In the genomic region with DNA sequence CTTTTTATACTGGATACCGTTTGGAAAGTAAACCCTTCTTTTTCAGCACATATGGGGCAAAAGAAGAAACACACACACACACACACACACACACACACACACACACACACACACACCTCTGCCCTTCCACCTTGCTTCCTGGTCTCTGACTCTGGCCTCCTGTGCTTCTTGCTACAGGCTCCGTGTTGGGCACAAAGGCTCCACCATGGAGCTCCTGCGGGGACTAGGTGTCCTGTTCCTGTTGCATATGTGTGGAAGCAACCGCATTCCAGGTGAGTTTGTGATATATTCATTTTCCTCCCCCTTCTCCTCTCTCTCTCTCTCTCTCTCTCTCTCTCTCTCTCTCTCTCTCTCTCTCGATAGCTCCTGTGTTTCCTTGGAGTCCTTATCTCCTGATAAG, we compare ENCODE assay signal across 8 mouse cellular contexts. TPM values are rescaled to one million over a fixed set of nuclear protein-coding genes. Genes with fewer than 3 reads are reported as not detected.
DNase-seq lines count a peak whose midpoint lies in the region; ATAC-seq and TF ChIP-seq lines count a peak whose summit lies in the region.

No protein-coding gene starts in this region.

- H3K27ac ChIP-seq in kidney, embryonic 16.5 days (ENCODE audit: low read length) = no peak overlapping the region
- H3K27ac ChIP-seq in embryonic fibroblast, embryonic 13.5 days (ENCODE audit: insufficient read depth, low read length) = peak overlapping the region; percentile 75
- peak overlapping the region; percentile 76; the same call in 1 of the 2 replicates for H3K27ac ChIP-seq in limb, embryonic 10.5 days
- no peak overlapping the region for H3K27ac ChIP-seq in neural tube, embryonic 13.5 days (replicated peaks)

- H3K27me3 ChIP-seq in kidney, embryonic 16.5 days (ENCODE audit: insufficient read depth, low read length) = no peaks in the 10 kb centered on the region; the same call in 1 of the 2 replicates
- peaks cover 28% of the 10 kb centered on the region for H3K27me3 ChIP-seq in limb, embryonic 10.5 days (ENCODE audit: low read depth, poor library complexity, severe bottlenecking)
- H3K27me3 ChIP-seq in neural tube, embryonic 13.5 days = peaks cover 29% of the 10 kb centered on the region

- H3K4me1 ChIP-seq in kidney, embryonic 16.5 days (ENCODE audit: insufficient read depth, low read length) = peaks cover 45% of the 10 kb centered on the region
- H3K4me1 ChIP-seq in embryonic fibroblast, embryonic 13.5 days (ENCODE audit: control insufficient read depth, insufficient read depth, low read length) = peaks cover 8% of the 10 kb centered on the region; the same call in 1 of the 2 replicates
- H3K4me1 ChIP-seq in limb, embryonic 10.5 days = peaks cover 58% of the 10 kb centered on the region
- peaks cover 38% of the 10 kb centered on the region for H3K4me1 ChIP-seq in neural tube, embryonic 13.5 days (replicated peaks)

- peak; percentile 89 for TF ChIP-seq POLR2A in embryonic fibroblast, embryonic 13.5 days (IDR thresholded peaks at IDR 0.05; ENCODE audit: low read depth, low read length)

- peak overlapping the region; percentile 72 for H3K4me3 ChIP-seq in kidney, embryonic 16.5 days (ENCODE audit: low read length)
- H3K4me3 ChIP-seq in embryonic fibroblast, embryonic 13.5 days (ENCODE audit: insufficient read depth, low read length) = peak overlapping the region; percentile 56
- peak overlapping the region; percentile 64 for H3K4me3 ChIP-seq in limb, embryonic 10.5 days
- peak overlapping the region; percentile 47 for H3K4me3 ChIP-seq in neural tube, embryonic 13.5 days

- DNase-seq in kidney, adult 8-10 months = no peak
- DNase-seq in limb, embryonic 10.5 days (ENCODE audit: low spot score) = no peak
- no peak for DNase-seq in thymus, postnatal 10 days (ENCODE audit: low spot score in 2 of 2)
- DNase-seq in urinary bladder, postnatal 25 days (ENCODE audit: low spot score) = no peak
- DNase-seq in spleen, postnatal 4 days (ENCODE audit: low spot score in 2 of 2) = no peak

- 10% methylated on average over 5 of the region's 5 CpGs for WGBS in kidney, embryonic 16.5 days
- WGBS in limb, embryonic 10.5 days = 27% methylated on average over 5 of the region's 5 CpGs
- WGBS in neural tube, embryonic 13.5 days = 22% methylated on average over 5 of the region's 5 CpGs

- peak overlapping the region; percentile 96 for H3K4me2 ChIP-seq in kidney, embryonic 16.5 days (replicated peaks; ENCODE audit: low read depth, low read length)
- peak overlapping the region; percentile 82 for H3K4me2 ChIP-seq in neural tube, embryonic 13.5 days

- no peaks in the 10 kb centered on the region for H3K9me3 ChIP-seq in kidney, embryonic 16.5 days (ENCODE audit: low read length)
- no peaks in the 10 kb centered on the region for H3K9me3 ChIP-seq in limb, embryonic 10.5 days (replicated peaks)
- H3K9me3 ChIP-seq in neural tube, embryonic 13.5 days = no peaks in the 10 kb centered on the region

- TF ChIP-seq CTCF in embryonic fibroblast, embryonic 13.5 days (IDR thresholded peaks at IDR 0.05; ENCODE audit: borderline replicate concordance, insufficient read depth, low read length) = no peak

- peak overlapping the region; percentile 81 for H3K9ac ChIP-seq in kidney, embryonic 16.5 days (replicated peaks; ENCODE audit: low read length)
- peak overlapping the region; percentile 69; the same call in 1 of the 2 replicates for H3K9ac ChIP-seq in neural tube, embryonic 13.5 days

- ATAC-seq in kidney, embryonic 16.5 days (ENCODE audit: low FRiP score, low TSS enrichment) = no peak
- no peak for ATAC-seq in neural tube, embryonic 13.5 days (ENCODE audit: low read depth)

- H3K36me3 ChIP-seq in kidney, embryonic 16.5 days (ENCODE audit: insufficient read depth, low read length) = peaks cover 19% of the 10 kb centered on the region
- peaks cover 8% of the 10 kb centered on the region for H3K36me3 ChIP-seq in limb, embryonic 10.5 days
- H3K36me3 ChIP-seq in neural tube, embryonic 13.5 days = no peaks in the 10 kb centered on the region

RNA-seq across cellular contexts. Expression of a gene that starts 0.8 kb away (rescaled TPM):
- polyA plus RNA-seq in kidney, embryonic 16.5 days (2015; fragmentation: Nextera tagmentation; extraction: Ambion mirVana) = 50.9 and 54.6 TPM in 2 replicates
- polyA plus RNA-seq in embryonic fibroblast, embryonic 13.5 days (2011; ENCODE audit: insufficient read length, low read depth, missing spikeins) = 2,892 and 6,250 TPM in 2 replicates
- polyA plus RNA-seq in limb, embryonic 10.5 days (2016; fragmentation: Nextera tagmentation; extraction: Ambion mirVana) = 13.2 and 22.8 TPM in 2 replicates
- 6.6 and 11.0 TPM in 2 replicates for polyA plus RNA-seq in neural tube, embryonic 13.5 days (2015; fragmentation: Nextera tagmentation; extraction: Ambion mirVana)

Comparison
In these comparisons a context has a peak if more than half of its experiments do, and no peak if none do; other contexts are left out.
1. H3K27ac ChIP-seq: peak in embryonic fibroblast, embryonic 13.5 days (single experiment) and limb, embryonic 10.5 days (single experiment); none in kidney, embryonic 16.5 days (single experiment) and neural tube, embryonic 13.5 days (single experiment).
2. RNA of a gene that starts 0.8 kb away (polyA plus RNA-seq): 2,892 to 6,250 TPM in embryonic fibroblast, embryonic 13.5 days; 50.9 to 54.6 TPM in kidney, embryonic 16.5 days, 13.2 to 22.8 TPM in limb, embryonic 10.5 days and 6.6 to 11.0 TPM in neural tube, embryonic 13.5 days; every median in the first group is over 10 times any median in the second.
3. Peak in every context shown above with its lines, with median percentiles within 50 percentile points of each other: H3K4me3 ChIP-seq.